Mouse (Mus musculus): ENCODE measurements around the gene Lrrc42.

The Lrrc42 gene

GRCm38 (mm10) chr4:107253125-107254091 is at the start of gene Lrrc42, which contains the start of gene Hspb11:
Gene Lrrc42, minus strand, starts transcription at chr4:107253532.
Gene Hspb11, plus strand, starts transcription at chr4:107253593.
- DNase-seq (ENCODE audit: inconsistent ontology term) = peak; percentile 100

DNA sequence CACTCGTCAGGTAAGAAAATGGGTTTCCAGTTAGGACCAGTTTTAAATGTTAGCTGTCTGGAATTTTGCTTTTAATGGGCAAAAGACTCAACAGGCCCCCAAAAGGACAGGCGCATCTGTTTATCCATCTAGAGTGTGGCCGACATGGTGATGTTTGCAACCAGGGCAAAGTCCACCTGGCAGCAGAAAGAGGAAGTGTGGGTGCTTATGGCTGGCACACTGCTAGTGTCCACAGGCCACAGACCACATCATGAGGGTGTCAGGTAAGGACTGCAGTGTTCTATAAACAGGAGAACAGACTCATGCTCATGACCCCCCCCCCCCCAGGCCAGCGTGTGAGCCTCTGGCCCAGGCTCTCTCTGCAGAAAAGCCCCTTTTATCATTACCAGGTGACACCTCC is 49.5 kb upstream of the Lrrc42 start:
- DNase-seq (ENCODE audit: inconsistent ontology term) = no peak

GRCm38 (mm10) chr4:107302221-107302620 is 48.9 kb upstream of the Lrrc42 start:
- DNase-seq (ENCODE audit: inconsistent ontology term) = no peak

- no peak for DNase-seq (ENCODE audit: inconsistent ontology term)
Observed at GRCm38 (mm10) chr4:107300902-107301555, 47.7 kb upstream of the Lrrc42 start.

- DNase-seq (ENCODE audit: inconsistent ontology term) = no peak
Observed at GRCm38 (mm10) chr4:107300371-107300770, 47.0 kb upstream of the Lrrc42 start.

DNA sequence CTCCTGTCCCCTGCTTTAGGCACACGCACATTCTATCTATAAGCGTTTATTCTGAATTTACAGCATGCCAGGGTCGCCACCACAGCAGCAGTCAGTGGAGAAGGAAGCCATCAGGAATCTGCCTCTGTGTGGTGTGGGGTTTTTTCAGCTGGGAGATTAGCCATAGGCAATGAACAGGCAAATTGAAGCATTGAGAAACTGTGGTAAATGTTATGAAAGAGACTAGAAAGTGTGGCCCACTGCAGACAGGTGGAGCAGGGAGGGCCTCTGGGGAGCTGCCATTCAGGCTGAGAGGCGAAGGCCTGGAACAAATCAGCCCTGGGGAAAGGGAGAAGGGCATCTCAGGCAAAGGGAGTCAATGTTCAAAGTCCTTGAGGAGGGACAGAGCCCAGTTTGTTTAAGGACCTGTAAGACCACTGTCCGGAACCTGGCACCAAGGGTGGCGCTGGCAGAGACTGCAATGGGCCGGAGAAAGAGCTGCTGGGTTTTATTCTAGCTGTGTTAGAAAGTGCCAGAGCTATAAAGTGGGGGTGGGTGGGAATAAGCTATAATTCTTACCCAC is 46.5 kb upstream of the Lrrc42 start:
- no peak for DNase-seq (ENCODE audit: inconsistent ontology term)

DNA sequence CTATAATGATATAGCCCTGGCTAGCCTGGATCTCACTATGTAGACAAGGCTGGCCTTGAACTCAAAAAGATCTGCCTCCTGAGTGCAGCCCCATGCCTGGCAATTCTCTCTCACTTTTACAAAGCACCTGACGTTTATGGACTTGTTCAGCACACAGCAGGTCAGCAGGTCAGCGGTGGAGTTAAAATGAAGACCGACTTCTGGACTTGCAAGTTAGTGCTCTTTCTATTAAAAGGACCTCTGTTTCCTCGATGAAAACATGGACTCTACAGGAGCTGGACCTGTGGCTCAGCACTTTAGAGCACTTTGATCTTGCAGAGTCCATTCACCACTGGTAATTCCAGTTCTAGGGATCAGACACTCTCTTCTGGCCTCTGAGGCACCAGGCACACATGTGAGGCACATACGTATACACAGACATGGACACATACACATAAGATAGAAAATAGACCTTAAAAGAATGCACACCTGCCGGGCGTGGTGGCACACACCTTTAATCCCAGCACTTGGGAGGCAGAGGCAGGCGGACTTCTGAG is 44.8 kb upstream of the Lrrc42 start:
- no peak for DNase-seq (ENCODE audit: inconsistent ontology term)

GRCm38 (mm10) chr4:107292273-107292662 is 38.9 kb upstream of the Lrrc42 start:
- DNase-seq (ENCODE audit: inconsistent ontology term) = no peak

GRCm38 (mm10) chr4:107291611-107292272 is 38.4 kb upstream of the Lrrc42 start:
- DNase-seq (ENCODE audit: inconsistent ontology term) = no peak

DNA sequence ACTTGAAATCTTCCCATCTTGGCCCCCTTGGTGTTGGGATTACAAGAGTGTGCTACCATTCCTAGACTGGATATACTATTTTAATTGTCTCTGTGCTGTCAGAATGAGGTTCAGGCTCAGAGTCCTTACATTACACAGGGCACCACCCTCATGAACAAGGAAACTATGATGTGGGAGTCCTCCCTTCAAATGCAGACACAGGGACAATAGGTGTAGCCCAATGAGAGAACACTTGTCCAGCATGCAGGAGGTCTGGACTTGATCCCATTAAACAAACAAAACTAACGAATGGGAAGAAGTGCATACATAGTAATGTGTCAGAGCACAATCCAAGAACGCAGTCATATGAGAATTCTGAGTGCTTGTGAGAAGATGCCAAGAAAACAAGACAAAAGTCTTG is 34.2 kb upstream of the Lrrc42 start:
- DNase-seq (ENCODE audit: inconsistent ontology term) = no peak

GRCm38 (mm10) chr4:107286386-107286785 is 33.1 kb upstream of the Lrrc42 start:
- DNase-seq (ENCODE audit: inconsistent ontology term) = no peak

- no peak for DNase-seq (ENCODE audit: inconsistent ontology term)
Observed at GRCm38 (mm10) chr4:107285446-107286200, 32.3 kb upstream of the Lrrc42 start.

GRCm38 (mm10) chr4:107280843-107281475 is 27.6 kb upstream of the Lrrc42 start:
- no peak for DNase-seq (ENCODE audit: inconsistent ontology term)

DNA sequence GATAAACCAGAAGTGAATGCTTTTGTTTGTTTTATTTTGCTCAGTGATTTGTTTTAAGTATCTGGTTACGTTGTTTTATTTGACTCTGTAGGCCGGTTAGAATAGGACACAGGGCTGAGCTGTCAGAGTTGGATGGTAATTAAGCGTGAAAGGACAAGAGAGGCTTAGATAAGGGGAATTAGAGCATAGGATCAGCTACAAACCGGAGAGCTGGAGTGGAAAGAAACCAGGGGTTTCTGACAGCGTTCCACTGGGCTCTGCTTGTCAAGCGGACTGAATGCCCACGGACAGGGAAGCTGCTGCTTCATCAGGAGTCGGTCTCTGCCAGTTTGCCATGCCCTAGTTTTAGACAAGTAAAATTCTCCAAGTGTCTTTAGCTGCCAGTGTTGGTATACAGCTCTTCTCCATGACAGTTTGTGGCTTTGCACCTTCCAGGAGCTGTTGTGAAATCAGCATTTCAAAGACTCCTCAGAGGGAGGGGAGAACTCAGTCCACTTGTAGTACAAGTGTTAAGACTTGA is 24.9 kb upstream of the Lrrc42 start:
- peak; percentile 89 for DNase-seq (ENCODE audit: inconsistent ontology term)

- peak; percentile 38 for DNase-seq (ENCODE audit: inconsistent ontology term)
Observed at GRCm38 (mm10) chr4:107274511-107274910, 21.2 kb upstream of the Lrrc42 start.

DNA sequence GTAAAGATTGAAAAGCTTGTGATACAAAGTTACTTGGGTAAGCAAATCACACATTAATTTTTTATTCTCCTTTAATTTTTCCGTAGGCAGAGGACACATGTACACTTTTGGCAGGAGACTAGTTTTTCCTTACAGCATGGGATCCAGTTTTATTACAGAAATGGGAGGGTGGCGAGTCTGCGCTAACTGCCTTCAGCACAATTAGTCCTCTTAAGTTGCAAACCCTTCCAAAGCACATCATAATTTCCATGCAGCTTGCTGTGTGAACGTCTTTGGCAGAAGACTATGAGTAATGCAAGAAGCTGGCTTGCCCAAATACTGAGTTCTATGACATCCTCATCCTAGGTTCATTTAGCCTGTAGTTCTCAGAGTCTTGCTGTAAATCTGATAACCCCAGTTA is 20.4 kb upstream of the Lrrc42 start:
- peak; percentile 29 for DNase-seq (ENCODE audit: inconsistent ontology term)

GRCm38 (mm10) chr4:107260001-107260400 is 6.7 kb upstream of the Lrrc42 start:
- no peak for DNase-seq (ENCODE audit: inconsistent ontology term)

GRCm38 (mm10) chr4:107254414-107254813 is 1.1 kb upstream of the Lrrc42 start:
- no peak for DNase-seq (ENCODE audit: inconsistent ontology term)

DNA sequence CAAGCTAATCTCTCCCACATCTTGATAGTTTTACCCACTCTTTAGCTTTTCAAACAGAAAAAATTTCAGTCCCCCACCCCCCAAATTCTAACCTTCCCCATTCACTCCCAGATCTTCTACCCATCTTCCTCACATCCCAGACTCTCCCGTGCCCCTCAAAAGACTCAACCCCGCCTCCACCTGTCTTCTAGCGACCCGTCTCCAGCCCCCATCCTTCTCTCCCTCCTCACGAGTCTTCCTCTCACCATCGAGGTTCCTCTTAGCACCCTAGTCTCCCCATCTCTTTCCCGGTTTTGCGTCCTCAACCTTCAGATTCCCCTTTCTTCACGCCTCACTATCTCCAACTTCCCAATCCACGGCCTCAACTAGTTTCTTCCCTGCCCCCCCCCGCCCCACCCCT is 810 bp downstream of the Lrrc42 start:
- DNase-seq (ENCODE audit: inconsistent ontology term) = no peak

DNA sequence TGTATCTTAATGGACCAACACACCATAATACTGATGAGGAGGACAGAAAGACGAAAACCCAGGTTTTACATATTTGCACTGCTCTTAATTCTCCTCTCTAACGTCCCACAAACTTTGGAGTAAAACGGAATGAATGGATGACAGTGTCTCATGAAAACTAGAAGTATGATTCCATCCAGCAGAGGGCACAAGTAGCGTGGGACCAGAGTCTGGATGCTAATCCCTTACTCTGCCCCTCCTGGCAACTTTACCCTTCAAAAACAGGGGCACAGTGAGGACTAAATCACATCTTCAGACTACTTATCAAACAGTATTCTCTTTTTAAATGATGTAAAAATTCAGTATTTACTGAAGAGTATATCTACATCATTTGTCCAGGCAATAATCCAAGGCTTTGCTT is 2.8 kb downstream of the Lrrc42 start:
- peak; percentile 60 for DNase-seq (ENCODE audit: inconsistent ontology term)

Measured in Muller cell, postnatal 12 days (primary cell).